Mouse (Mus musculus): ENCODE data around the gene Cnnm3. TPM values are rescaled to one million over a fixed set of nuclear protein-coding genes. Genes with fewer than 3 reads are reported as not detected.

Cnnm3 gene
- total RNA-seq, 1 experiment: 28.6 TPM

DNA sequence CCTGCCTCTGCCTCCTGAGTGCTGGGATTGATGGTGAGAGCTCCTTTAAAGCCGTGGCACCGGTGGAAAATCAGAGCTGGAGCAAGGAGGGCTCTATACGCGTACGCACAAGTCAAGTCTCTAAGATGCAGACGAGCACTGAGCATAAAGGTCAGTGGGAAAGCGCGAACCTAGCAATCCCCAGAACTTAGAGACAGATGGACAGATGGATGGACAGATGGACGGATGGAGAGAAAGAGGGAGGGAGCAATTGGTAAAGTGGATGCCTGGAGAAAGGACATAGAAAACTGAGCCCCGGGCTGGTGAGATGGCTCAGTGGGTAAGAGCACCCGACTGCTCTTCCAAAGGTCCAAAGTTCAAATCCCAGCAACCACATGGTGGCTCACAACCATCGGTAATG, 29.1 kb downstream of the Cnnm3 start:
- peaks cover 16% of the 10 kb centered on the region; the same call in 1 of the 2 replicates for H3K36me3 ChIP-seq (ENCODE audit: control insufficient read depth, insufficient read depth, low read length, poor library complexity, severe bottlenecking)
- no peak for DNase-seq (ENCODE audit: low read depth, low spot score)
- H3K9me3 ChIP-seq (ENCODE audit: control insufficient read depth, insufficient read depth, low read depth, low read length): no peaks in the 10 kb centered on the region
- H3K27ac ChIP-seq (ENCODE audit: insufficient read depth, low read depth, low read length, poor library complexity, severe bottlenecking): no peak overlapping the region; the same call in 1 of the 2 replicates
- H3K9ac ChIP-seq (ENCODE audit: insufficient read depth, low read depth, low read length, poor library complexity, severe bottlenecking): no peak overlapping the region
- no peak overlapping the region for H3K4me3 ChIP-seq (ENCODE audit: insufficient read depth in 1 of 2, low read depth in 1 of 2, low read length in 2 of 2, poor library complexity in 1 of 2, severe bottlenecking in 1 of 2)
- no peak for TF ChIP-seq CHD2 (IDR thresholded peaks at IDR 0.05; ENCODE audit: low read depth, low read length)
- no peak for TF ChIP-seq ZC3H11A (IDR thresholded peaks at IDR 0.05; ENCODE audit: borderline replicate concordance, low read depth, low read length)
- TF ChIP-seq ZNF384 (IDR thresholded peaks at IDR 0.05; ENCODE audit: low read depth, low read length): no peak
- TF ChIP-seq MAFK (IDR thresholded peaks at IDR 0.05; ENCODE audit: insufficient read depth, low read depth, low read length): no peak
- no peak for TF ChIP-seq HCFC1 (IDR thresholded peaks at IDR 0.05; ENCODE audit: borderline replicate concordance, insufficient read depth, low read length)
- peaks cover 2% of the 10 kb centered on the region in 2 experiments; a peak in 1 of 4 replicates for H3K4me1 ChIP-seq (ENCODE audit: control insufficient read depth in 2 of 2, insufficient read depth in 2 of 2, low read length in 2 of 2, poor library complexity in 1 of 2)
- in situ Hi-C loops (cut with MboI; ENCODE audit: low sequenced_read_pairs in 2 of 2, unreplicated experiment in 2 of 2): no loop called here

GRCm38 (mm10) chr1:36541844-36542243, 30.2 kb downstream of the Cnnm3 start:
- Histone ChIP-seq H3K4me1 (ENCODE audit: control insufficient read depth in 2 of 2, insufficient read depth in 2 of 2, low read length in 2 of 2, poor library complexity in 1 of 2) (peaks cover 2% of the 10 kb centered on the region in 2 experiments; a peak in 1 of 4 replicates), H3K27ac (ENCODE audit: insufficient read depth, low read depth, low read length, poor library complexity, severe bottlenecking) (no peak overlapping the region), H3K36me3 (ENCODE audit: control insufficient read depth, insufficient read depth, low read length, poor library complexity, severe bottlenecking) (peaks cover 16% of the 10 kb centered on the region; the same call in 1 of the 2 replicates), H3K4me3 (ENCODE audit: insufficient read depth in 1 of 2, low read depth in 1 of 2, low read length in 2 of 2, poor library complexity in 1 of 2, severe bottlenecking in 1 of 2) (no peak overlapping the region), H3K9me3 (ENCODE audit: control insufficient read depth, insufficient read depth, low read depth, low read length) (no peaks in the 10 kb centered on the region), H3K9ac (ENCODE audit: insufficient read depth, low read depth, low read length, poor library complexity, severe bottlenecking) (no peak overlapping the region)
- no peak for TF ChIP-seq CHD2 (IDR thresholded peaks at IDR 0.05; ENCODE audit: low read depth, low read length)
- TF ChIP-seq ZNF384 (IDR thresholded peaks at IDR 0.05; ENCODE audit: low read depth, low read length): no peak
- TF ChIP-seq MAFK (IDR thresholded peaks at IDR 0.05; ENCODE audit: insufficient read depth, low read depth, low read length): no peak
- no peak for TF ChIP-seq ZC3H11A (IDR thresholded peaks at IDR 0.05; ENCODE audit: borderline replicate concordance, low read depth, low read length)
- TF ChIP-seq HCFC1 (IDR thresholded peaks at IDR 0.05; ENCODE audit: borderline replicate concordance, insufficient read depth, low read length): no peak
- in situ Hi-C loops (cut with MboI; ENCODE audit: low sequenced_read_pairs in 2 of 2, unreplicated experiment in 2 of 2): no loop called here
- DNase-seq (ENCODE audit: low read depth, low spot score): no peak

DNA sequence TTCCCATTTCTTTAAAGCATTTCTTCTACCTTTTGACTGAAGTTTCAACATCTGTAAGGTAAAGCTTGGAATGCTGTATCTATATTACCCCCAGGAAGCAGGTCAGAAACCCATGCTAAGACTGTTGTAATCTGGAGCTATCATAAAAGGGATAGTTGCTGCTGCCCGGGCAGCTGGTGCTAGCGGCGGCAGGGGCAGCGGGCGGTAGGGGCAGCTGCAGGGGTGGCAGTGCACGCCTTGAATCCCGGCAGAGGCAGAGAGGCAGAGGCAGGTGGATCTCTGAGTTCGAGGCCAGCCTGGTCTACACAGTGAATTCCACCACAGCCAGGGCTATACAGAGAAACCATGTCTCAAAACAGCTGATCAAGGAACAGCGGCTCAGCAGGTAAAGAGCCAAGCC, 31.3 kb downstream of the Cnnm3 start:
- in situ Hi-C loops (cut with MboI; ENCODE audit: low sequenced_read_pairs in 2 of 2, unreplicated experiment in 2 of 2): no loop called here
- Histone ChIP-seq H3K27ac (ENCODE audit: insufficient read depth, low read depth, low read length, poor library complexity, severe bottlenecking) (no peak overlapping the region), H3K9me3 (ENCODE audit: control insufficient read depth, insufficient read depth, low read depth, low read length) (no peaks in the 10 kb centered on the region), H3K36me3 (ENCODE audit: control insufficient read depth, insufficient read depth, low read length, poor library complexity, severe bottlenecking) (peaks cover 16% of the 10 kb centered on the region; the same call in 1 of the 2 replicates), H3K4me3 (ENCODE audit: insufficient read depth in 1 of 2, low read depth in 1 of 2, low read length in 2 of 2, poor library complexity in 1 of 2, severe bottlenecking in 1 of 2) (no peak overlapping the region), H3K9ac (ENCODE audit: insufficient read depth, low read depth, low read length, poor library complexity, severe bottlenecking) (no peak overlapping the region), H3K4me1 (ENCODE audit: control insufficient read depth in 2 of 2, insufficient read depth in 2 of 2, low read length in 2 of 2, poor library complexity in 1 of 2) (peaks cover 2 to 6% of the 10 kb centered on the region in 2 experiments; a peak in 1 of 4 replicates)
- TF ChIP-seq ZNF384 (IDR thresholded peaks at IDR 0.05; ENCODE audit: low read depth, low read length): no peak
- TF ChIP-seq HCFC1 (IDR thresholded peaks at IDR 0.05; ENCODE audit: borderline replicate concordance, insufficient read depth, low read length): no peak
- no peak for TF ChIP-seq MAFK (IDR thresholded peaks at IDR 0.05; ENCODE audit: insufficient read depth, low read depth, low read length)
- no peak for TF ChIP-seq CHD2 (IDR thresholded peaks at IDR 0.05; ENCODE audit: low read depth, low read length)
- no peak for TF ChIP-seq ZC3H11A (IDR thresholded peaks at IDR 0.05; ENCODE audit: borderline replicate concordance, low read depth, low read length)
- no peak for DNase-seq (ENCODE audit: low read depth, low spot score)

DNA sequence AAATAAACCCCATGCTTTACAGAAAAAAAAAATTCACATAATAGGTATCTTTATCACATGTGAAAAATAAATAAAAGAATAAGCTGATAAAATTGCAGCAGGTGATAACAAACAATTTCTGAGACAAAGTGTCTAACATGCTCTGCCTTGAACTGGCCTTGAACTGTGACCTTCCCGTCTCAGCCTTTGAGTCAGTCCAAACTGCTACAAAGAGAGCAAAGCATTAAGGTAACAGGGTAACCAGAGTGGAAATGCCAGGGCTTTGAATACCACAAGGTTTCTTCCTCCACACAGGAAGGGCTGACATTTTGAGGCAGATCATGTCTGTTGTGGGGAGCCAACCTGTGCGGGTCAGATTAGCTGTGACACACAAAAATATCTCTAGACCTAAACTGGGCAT, 33.7 kb downstream of the Cnnm3 start:
- TF ChIP-seq HCFC1 (IDR thresholded peaks at IDR 0.05; ENCODE audit: borderline replicate concordance, insufficient read depth, low read length): no peak
- no peak for TF ChIP-seq CHD2 (IDR thresholded peaks at IDR 0.05; ENCODE audit: low read depth, low read length)
- no peak for TF ChIP-seq MAFK (IDR thresholded peaks at IDR 0.05; ENCODE audit: insufficient read depth, low read depth, low read length)
- TF ChIP-seq ZNF384 (IDR thresholded peaks at IDR 0.05; ENCODE audit: low read depth, low read length): no peak
- TF ChIP-seq ZC3H11A (IDR thresholded peaks at IDR 0.05; ENCODE audit: borderline replicate concordance, low read depth, low read length): no peak
- H3K9ac ChIP-seq (ENCODE audit: insufficient read depth, low read depth, low read length, poor library complexity, severe bottlenecking): no peak overlapping the region
- in situ Hi-C loops (cut with MboI; ENCODE audit: low sequenced_read_pairs in 2 of 2, unreplicated experiment in 2 of 2): loop anchor here in 1 of 2 experiments (5.0 kb wide), 1 partner anchor 77 kb away; no protein-coding TSS in a partner anchor
- H3K4me1 ChIP-seq (ENCODE audit: control insufficient read depth in 2 of 2, insufficient read depth in 2 of 2, low read length in 2 of 2, poor library complexity in 1 of 2): peaks cover 2 to 7% of the 10 kb centered on the region in 2 experiments; a peak in 1 of 4 replicates
- no peak overlapping the region for H3K27ac ChIP-seq (ENCODE audit: insufficient read depth, low read depth, low read length, poor library complexity, severe bottlenecking)
- H3K9me3 ChIP-seq (ENCODE audit: control insufficient read depth, insufficient read depth, low read depth, low read length): no peaks in the 10 kb centered on the region
- no peak for DNase-seq (ENCODE audit: low read depth, low spot score)
- H3K36me3 ChIP-seq (ENCODE audit: control insufficient read depth, insufficient read depth, low read length, poor library complexity, severe bottlenecking): peaks cover 26% of the 10 kb centered on the region; the same call in 1 of the 2 replicates
- H3K4me3 ChIP-seq (ENCODE audit: insufficient read depth in 1 of 2, low read depth in 1 of 2, low read length in 2 of 2, poor library complexity in 1 of 2, severe bottlenecking in 1 of 2): no peak overlapping the region
